Mouse (Mus musculus): ENCODE measurements around the gene Rbp7.

DNA sequence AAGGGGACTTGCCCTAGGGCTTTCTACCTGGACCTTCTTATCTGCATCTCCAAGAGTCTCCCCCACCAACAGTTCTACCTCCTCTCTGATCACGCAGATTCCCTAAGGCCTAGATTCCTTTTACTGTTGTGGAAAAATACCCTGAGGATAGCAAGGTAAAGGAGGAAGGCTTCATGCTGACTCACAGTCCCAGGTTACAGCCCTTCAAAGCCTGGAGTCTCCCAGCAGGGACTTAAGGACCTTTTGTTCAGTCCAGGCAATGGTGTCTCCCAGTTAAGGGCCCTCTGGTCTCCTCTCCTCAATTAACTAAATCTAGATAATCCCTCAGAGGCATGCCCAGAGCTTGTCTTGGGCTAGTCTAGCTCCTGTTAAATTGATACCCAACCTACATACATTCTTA lies 8.5 kb downstream of the Rbp7 start:
- TF ChIP-seq CTCF (IDR thresholded peaks at IDR 0.05; ENCODE audit: low read depth), result no peak
- no peak for TF ChIP-seq EP300 (IDR thresholded peaks at IDR 0.05; ENCODE audit: low read depth)

Measured in heart, postnatal 0 days (tissue).